8 mouse cellular contexts compared by ENCODE assay signal in genomic region chrX:36903115-36903768, GRCm38 (mm10). TPM values are rescaled to one million over a fixed set of nuclear protein-coding genes. Genes with fewer than 3 reads are reported as not detected.
DNase-seq lines count a peak whose midpoint lies in the region; ATAC-seq lines count a peak whose summit lies in the region.

No protein-coding gene starts in this region.

- intact Hi-C loops in left cerebral cortex, postnatal 10 days (cut with DNase I), result loop anchor here (5.0 kb wide), 1 partner anchor 71 kb away; no protein-coding TSS in a partner anchor

- DNase-seq in adipocyte (ENCODE audit: low spot score), result peak; percentile 92
- peak; percentile 90 for DNase-seq in embryo, embryonic 10 days (ENCODE audit: low spot score)
- peak; percentile 83 for DNase-seq in gastrocnemius, postnatal 10 days
- peak; percentile 90 to 93 for DNase-seq in left cerebral cortex, postnatal 10 days (ENCODE audit: extremely low spot score in 1 of 2, low spot score in 2 of 2)
- peak; percentile 88 for DNase-seq in right cerebral cortex, postnatal 25 days
- peak; percentile 84 to 87 for DNase-seq in urinary bladder, postnatal 4 days (ENCODE audit: low spot score in 2 of 2)

- peak; percentile 93 for ATAC-seq in inflammation-experienced regulatory T-cells, adult 6 months
- peak; percentile 95 for ATAC-seq in megakaryocyte-erythroid progenitor cell, adult 5-6 weeks (replicated peaks; ENCODE audit: low FRiP score, low TSS enrichment, poor library complexity, severe bottlenecking)

RNA-seq across cellular contexts. Expression of gene Nkrf, which starts 0.5 kb away (rescaled TPM):
- total RNA-seq in gastrocnemius, postnatal 10 days (2021), result 1 to 10 TPM; 3.4 to 4.6 TPM
- polyA plus RNA-seq in inflammation-experienced regulatory T-cells, adult 6 months (2017; shearing (Covaris generic)), result 1 to 10 TPM; 1.5 to 5.6 (median 2.7) TPM
- total RNA-seq in left cerebral cortex, postnatal 10 days (2021), result 10 to 100 TPM; 30.8 to 31.0 TPM
- total RNA-seq in megakaryocyte-erythroid progenitor cell, adult 5-6 weeks (2014; fragmentation: Nextera tagmentation), result 21.2 and 28.6 TPM in 2 replicates
- 16.0 and 16.4 TPM in 2 replicates for total RNA-seq in megakaryocyte-erythroid progenitor cell, adult 5-6 weeks (2017)

RNA-seq across cellular contexts. Expression of gene C330007P06Rik, which starts 29.3 kb away (rescaled TPM):
- total RNA-seq in gastrocnemius, postnatal 10 days (2021), result 10 to 100 TPM; 12.1 to 13.8 TPM
- polyA plus RNA-seq in inflammation-experienced regulatory T-cells, adult 6 months (2017; shearing (Covaris generic)), result 10 to 100 TPM; 26.9 to 28.7 (median 27.7) TPM
- 10 to 100 TPM; 30.2 to 32.3 TPM for total RNA-seq in left cerebral cortex, postnatal 10 days (2021)
- total RNA-seq in megakaryocyte-erythroid progenitor cell, adult 5-6 weeks (2014; fragmentation: Nextera tagmentation), result 33.9 and 37.3 TPM in 2 replicates
- 63.0 and 67.4 TPM in 2 replicates for total RNA-seq in megakaryocyte-erythroid progenitor cell, adult 5-6 weeks (2017)

RNA-seq across cellular contexts. Expression of gene Ube2a, which starts 29.5 kb away (rescaled TPM):
- total RNA-seq in gastrocnemius, postnatal 10 days (2021), result 10 to 100 TPM; 45.4 to 45.8 TPM
- 100 to 1,000 TPM; 124 to 197 (median 127) TPM for polyA plus RNA-seq in inflammation-experienced regulatory T-cells, adult 6 months (2017; shearing (Covaris generic))
- total RNA-seq in left cerebral cortex, postnatal 10 days (2021), result 10 to 100 TPM; 61.7 to 63.9 TPM
- 65.0 and 68.2 TPM in 2 replicates for total RNA-seq in megakaryocyte-erythroid progenitor cell, adult 5-6 weeks (2014; fragmentation: Nextera tagmentation)
- 7.4 and 19.6 TPM in 2 replicates for total RNA-seq in megakaryocyte-erythroid progenitor cell, adult 5-6 weeks (2017)

Comparison
In these comparisons a context has a peak if more than half of its experiments do, and no peak if none do; other contexts are left out.
1. Peak in every context shown above with its lines: DNase-seq and ATAC-seq.